Mouse (Mus musculus): Measurements from ENCODE around the gene Mog.
"Not testable (repeated sequence)": the region's sequence is repeated elsewhere in the genome, so short reads cannot be mapped to it uniquely, and the experiment has no call there.

Mog gene

DNA sequence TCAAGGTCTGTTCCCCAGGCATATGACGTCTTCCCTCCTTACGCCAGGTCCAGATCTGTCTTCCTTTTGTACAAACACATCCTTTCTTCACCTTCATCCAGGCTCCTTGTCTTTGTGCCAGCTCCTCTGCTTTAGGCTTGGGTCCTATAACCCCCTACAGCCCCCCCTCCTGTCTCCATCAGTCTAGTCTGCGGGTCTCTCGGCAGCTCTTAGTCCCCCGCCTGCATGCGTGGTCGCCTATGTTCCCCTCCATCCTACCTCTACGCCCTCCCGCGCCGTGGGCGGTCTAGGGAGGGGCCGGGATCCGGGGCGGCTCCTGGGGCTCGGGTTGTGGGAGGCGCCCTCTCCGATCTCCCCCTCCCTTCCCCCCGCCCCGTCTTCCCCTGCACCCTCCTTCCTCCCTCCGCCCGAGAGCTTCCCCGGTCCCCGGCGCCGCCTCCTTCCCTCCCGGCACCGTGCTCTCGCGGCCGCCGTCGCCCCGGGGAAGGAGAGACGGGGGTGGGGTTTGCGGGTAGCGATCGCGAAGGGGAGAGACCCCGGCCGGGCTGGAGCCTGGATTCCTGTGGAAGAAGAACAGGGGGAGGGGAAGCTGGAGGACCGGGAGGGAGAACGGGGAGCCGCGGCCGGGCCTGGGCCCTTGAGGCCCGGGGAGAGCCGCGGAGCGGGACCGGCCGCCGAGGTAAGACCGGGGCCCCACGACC, 22.6 kb upstream of the Mog start, which contains the start of gene Gabbr1:
Gabbr1 (plus strand) TSS at position 356 of the 701 bp plus-strand sequence.
- peak; percentile 80 for DNase-seq (ENCODE audit: low read depth, low spot score)

- DNase-seq (ENCODE audit: low read depth, low spot score): no peak
Measured at GRCm38 (mm10) chr17:37044651-37045244, 21.6 kb upstream of the Mog start.

DNA sequence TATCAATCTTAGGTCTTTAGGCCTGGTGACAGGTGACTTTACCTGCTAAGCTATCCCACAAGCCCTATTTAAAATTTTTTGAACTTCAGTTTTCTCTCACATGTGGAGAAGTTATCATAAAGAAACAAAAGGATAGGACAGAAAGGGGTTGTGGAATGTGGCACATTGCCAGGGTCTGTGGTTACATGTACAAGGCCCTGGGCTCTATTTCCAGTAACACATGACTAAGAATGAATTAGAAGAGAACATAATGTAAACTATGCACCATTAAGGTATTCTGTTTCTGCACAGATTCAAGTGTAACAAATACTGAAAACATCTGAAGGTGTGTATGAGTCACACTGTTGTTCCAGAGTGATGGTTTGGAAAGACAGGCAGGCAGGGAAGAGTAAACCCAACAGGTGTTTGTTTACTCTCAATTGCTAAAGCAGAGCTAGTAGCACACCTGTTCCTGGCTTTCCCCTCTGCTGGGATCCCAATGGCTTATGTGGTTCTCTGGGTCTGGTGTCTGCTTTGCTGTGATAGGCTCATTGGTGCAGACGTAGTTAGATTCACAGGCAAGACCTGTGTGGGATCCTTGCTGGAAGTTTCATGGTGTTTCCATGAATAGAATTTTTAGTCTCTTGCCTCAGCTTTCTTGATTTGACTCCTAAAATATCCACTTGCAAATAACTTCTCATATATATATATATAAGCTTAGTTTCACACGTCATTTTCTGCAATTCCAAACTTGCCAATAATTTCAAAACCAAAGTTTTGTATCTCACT, 16.1 kb upstream of the Mog start:
- DNase-seq (ENCODE audit: low read depth, low spot score): no peak

DNA sequence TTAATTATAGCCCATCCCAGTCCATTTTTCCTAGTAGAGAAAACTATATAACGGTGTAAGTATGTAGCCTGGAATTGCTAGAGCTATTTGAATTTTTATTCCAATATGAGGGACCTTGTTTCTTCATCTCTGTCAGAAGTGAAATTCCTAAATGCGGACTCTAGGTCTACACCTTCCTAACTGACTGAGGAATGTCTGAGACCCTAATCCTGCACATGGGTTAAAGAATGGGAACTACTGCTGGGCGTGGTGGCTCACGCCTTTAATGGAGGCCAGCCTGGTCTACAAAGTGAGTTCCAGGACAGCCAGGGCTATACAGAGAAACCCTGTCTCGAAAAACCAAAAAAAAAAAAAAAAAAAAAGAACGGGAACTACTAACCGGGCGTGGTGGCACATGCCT, 6.0 kb upstream of the Mog start:
- DNase-seq (ENCODE audit: low read depth, low spot score): no peak

GRCm38 (mm10) chr17:37028683-37029120, 5.5 kb upstream of the Mog start:
- peak; percentile 93 for DNase-seq (ENCODE audit: low read depth, low spot score)

DNA sequence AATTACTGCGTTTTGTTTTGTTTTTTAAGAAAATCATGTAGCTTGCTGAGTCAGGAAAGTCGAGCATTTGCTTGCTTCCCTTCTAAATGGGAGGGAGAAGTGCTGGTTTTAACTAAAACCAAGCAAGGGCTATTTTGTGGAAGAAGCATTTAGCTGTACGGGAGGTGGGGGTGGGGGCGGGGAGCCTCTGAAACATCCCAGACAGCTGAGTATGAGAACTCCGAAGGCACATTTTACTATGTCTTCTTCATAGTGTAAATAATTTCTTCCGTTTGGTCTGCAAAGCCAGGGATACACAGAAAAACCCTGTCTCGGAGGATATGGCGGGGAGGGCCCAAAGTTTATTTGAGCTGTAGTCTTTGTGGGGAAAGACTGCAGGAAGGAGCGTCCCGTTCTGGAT, 5.0 kb upstream of the Mog start:
- DNase-seq (ENCODE audit: low read depth, low spot score): no peak

DNA sequence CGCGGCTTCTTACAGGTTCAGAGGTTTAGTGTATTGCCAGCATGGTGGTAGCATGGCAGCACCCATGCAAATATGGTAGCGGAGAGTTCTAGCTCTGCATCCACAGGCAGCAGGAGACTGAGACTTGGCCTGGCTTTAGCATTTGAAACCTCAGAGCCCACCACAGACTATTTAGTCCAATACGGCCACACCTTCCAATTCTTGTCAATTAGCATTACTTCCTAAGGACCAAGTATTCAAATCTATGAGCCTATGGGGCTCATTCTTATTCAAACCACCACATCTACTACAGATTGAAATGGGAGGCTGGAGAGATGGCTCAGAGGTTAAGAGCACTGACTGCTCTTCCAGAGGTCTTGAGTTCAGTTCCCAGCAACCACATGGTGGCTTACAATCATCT, 4.3 kb upstream of the Mog start:
- DNase-seq (ENCODE audit: low read depth, low spot score): no peak

- DNase-seq (ENCODE audit: low read depth, low spot score): no peak
Measured at GRCm38 (mm10) chr17:37026425-37026824, 3.2 kb upstream of the Mog start.

DNA sequence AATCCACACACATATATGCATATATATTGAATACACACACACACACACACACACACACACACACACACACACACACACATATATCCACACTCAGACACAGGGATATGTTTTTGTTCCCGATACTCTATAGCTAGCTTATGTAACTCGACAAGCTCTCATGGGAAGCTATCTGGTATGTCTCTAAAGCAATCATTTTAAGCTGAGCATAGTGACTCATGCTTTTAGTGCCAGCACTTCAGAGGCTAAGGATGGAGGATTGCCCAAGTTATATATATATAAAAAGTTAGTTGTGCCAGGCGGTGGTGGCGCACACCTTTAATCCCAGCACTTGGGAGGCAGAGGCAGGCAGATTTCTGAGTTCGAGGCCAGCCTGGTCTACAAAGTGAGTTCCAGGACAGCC, 4.0 kb downstream of the Mog start:
- not testable (repeated sequence) for DNase-seq (ENCODE audit: low read depth, low spot score)

- no peak for DNase-seq (ENCODE audit: low read depth, low spot score)
Measured at GRCm38 (mm10) chr17:37018328-37018727, 4.9 kb downstream of the Mog start.

GRCm38 (mm10) chr17:37016333-37016732, 6.9 kb downstream of the Mog start:
- no peak for DNase-seq (ENCODE audit: low read depth, low spot score)

DNA sequence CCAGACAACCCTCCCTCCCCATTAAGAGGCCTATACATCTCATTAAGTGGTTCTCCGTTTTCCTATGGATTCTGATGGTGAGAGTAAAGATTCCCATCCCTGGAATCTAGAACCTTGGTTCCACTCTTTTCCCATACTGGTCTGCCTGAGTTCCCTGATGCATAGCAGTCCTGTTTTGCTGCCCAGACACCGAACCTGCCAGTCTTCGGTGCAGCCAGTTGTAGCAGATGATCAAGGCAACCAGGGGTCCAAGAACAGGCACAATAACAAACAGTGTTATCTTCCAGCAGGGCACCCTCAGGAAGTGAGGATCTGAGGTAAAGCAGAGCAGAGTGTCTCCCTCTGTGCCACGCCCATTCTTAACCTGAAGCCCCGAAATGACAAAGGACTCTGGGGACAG, 11.1 kb downstream of the Mog start:
- DNase-seq (ENCODE audit: low read depth, low spot score): no peak

DNA sequence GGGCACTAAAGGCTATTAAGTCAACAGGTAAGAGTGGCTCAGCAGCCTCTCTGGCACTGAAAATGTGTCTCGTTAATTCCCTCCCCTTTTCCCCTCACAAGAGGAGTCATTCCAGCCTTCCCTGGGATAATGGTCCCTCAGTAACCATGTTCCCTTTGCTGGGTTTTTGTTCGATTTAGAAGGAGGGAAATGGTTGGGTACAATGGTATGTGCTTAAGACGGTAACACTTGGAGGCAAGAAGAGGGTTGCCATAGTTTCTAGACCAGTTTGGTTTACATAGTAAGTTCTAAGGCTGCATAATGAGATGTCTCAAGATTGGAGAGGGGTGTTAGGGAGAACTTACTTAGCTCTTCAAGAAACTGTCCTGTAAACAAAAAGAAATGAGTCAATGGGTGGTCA, 11.5 kb downstream of the Mog start:
- no peak for DNase-seq (ENCODE audit: low read depth, low spot score)

GRCm38 (mm10) chr17:37009460-37010042, 13.6 kb downstream of the Mog start:
- no peak for DNase-seq (ENCODE audit: low read depth, low spot score)

DNA sequence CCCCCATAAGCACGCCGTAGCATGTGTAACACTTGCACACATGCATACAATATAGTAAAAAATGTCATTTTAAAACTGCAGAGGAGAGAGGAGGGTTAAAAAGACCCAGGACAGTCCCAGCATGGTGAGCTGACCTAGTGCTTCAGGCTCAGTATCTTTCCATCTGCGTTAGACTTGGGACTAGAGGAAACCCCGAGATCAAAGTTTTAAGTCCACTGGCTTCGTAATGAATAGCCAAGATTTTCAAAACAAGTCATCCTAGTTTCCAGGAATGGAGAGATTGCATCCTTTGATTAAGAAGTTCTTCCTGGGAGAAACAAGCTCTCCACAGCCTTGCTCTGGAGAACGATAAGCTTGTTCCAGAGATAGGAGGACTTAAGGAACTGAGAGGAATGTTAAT, 15.0 kb downstream of the Mog start:
- no peak for DNase-seq (ENCODE audit: low read depth, low spot score)

- no peak for DNase-seq (ENCODE audit: low read depth, low spot score)
Measured at GRCm38 (mm10) chr17:37003366-37003765, 19.8 kb downstream of the Mog start.

DNA sequence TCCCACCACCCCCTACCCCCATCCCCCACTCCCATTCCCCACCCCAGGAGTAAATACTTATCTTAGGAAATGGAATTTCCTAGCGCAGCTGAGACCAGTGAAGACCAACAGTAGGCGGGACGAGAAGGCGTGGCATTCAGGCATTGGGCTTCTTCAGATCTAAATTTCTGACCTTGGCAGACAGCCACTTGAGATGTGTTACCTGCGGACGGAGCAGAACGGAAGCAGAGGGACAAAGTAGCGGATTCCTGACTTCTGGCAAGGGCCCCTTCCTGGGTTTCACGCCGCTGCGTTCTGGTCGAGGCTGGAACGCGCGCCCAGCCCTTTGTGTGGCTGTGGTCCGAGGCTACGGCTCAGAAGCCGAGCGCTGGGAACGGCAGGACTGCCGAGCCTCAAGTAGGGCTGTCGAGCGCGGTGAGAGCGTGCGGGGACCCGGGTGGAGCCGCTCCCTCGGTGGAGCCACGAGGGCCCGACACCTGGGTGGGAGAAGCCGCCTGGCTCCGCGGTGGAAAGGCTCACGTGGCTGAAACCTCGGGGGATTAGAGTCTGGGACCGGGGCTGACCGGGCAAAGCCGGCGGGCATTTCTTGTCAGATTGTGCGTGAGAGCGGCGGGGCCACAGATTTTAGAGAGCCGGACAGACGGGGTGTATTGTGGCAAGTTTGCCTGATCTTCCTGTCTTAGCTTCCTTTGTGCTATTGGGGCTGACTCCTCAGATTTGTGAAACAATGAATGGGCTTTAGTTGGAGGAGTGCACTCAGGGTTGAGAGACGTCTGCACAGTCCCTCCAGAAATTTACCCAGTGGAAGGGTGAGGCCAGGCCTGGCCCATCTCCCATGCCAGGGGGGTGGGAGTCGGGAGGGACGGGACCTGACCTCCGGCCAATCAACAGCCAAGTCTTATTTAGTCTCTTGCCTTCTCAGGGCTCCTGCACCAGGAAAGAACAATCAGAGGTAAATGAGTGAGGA, 20.6 kb downstream of the Mog start:
- DNase-seq (ENCODE audit: low read depth, low spot score): peak; percentile 62

GRCm38 (mm10) chr17:37000863-37001262, 22.3 kb downstream of the Mog start, which contains the start of gene Zfp57:
TSS of gene Zfp57 (plus strand) at chr17:37001163.
- no peak for DNase-seq (ENCODE audit: low read depth, low spot score)

- DNase-seq (ENCODE audit: low read depth, low spot score): no peak
Measured at GRCm38 (mm10) chr17:36998477-36998876, 24.7 kb downstream of the Mog start.

GRCm38 (mm10) chr17:36997033-36997735, 26.0 kb downstream of the Mog start:
- peak; percentile 69 for DNase-seq (ENCODE audit: low read depth, low spot score)

Measured in embryo, embryonic 11.5 days (tissue).